Mouse (Mus musculus) small intestine, adult 2 months (tissue): Measurements from ENCODE around the gene Pex11a. TPM values are rescaled to one million over a fixed set of nuclear protein-coding genes. Genes with fewer than 3 reads are reported as not detected.

Experiments
- H3K27ac ChIP-seq: fragments of 200-500 bp; 2 replicates; pipeline ENCODE4 v1.5.1; 2012; ENCODE audit warnings: low read depth, low read length, control low read depth, inconsistent platforms; ENCODE audit not compliant: insufficient read depth
- H3K27me3 ChIP-seq: fragments of 200-500 bp; 2 replicates; pipeline ENCODE4 v1.6.1; 2012; ENCODE audit warnings: mild to moderate bottlenecking, moderate library complexity, low read length, inconsistent platforms; ENCODE audit not compliant: control insufficient read depth, insufficient read depth
- H3K36me3 ChIP-seq: fragments of 200-500 bp; 2 replicates; pipeline ENCODE4 v1.6.1; 2012; ENCODE audit warnings: mild to moderate bottlenecking, low read length, control low read depth, inconsistent platforms; ENCODE audit not compliant: control insufficient read depth, insufficient read depth
- H3K4me1 ChIP-seq: fragments of 200-500 bp; 2 replicates; pipeline ENCODE4 v1.6.1; 2012; ENCODE audit warnings: low read length, inconsistent platforms, mixed read lengths; ENCODE audit not compliant: control insufficient read depth, insufficient read depth, insufficient read length
- H3K4me3 ChIP-seq: fragments of 200-500 bp; 2 replicates; pipeline ENCODE4 v1.5.1; 2012; ENCODE audit warnings: low read depth, mild to moderate bottlenecking, control low read depth, inconsistent platforms, low read length, moderate library complexity
- CTCF ChIP-seq: fragments of 200-500 bp; IDR thresholded peaks from 2 replicates; pipeline ENCODE4 v1.5.1; 2012; ENCODE audit warnings: low read depth, mild to moderate bottlenecking, control low read depth, inconsistent platforms, low read length, moderate library complexity, mixed read lengths; ENCODE audit not compliant: insufficient replicate concordance, insufficient read length; ENCODE audit errors: extremely low read depth
- POLR2A ChIP-seq: fragments of 200-500 bp; IDR thresholded peaks from 2 replicates; pipeline ENCODE4 v1.6.1; 2012; ENCODE audit warnings: low read depth, mild to moderate bottlenecking, control low read depth, inconsistent platforms, low read length, moderate library complexity
- WGBS: fragments of 180-500 bp; shearing (Covaris S2); methylation state at CpG from one replicate; pipeline ENCODE4 v1.1.7; 2018; 5-methylcytosine and 5-hydroxymethylcytosine counted together
- polyA plus RNA-seq: library from polyadenylated mRNA; depleted of rRNA; stranded (reverse); fragments of >200 nt; gene quantifications from 2 replicates; pipeline ENCODE4 v1.2.3, GENCODE M21; 2012

Pex11a gene
- polyA plus RNA-seq, 1 experiment = 17.9 TPM

GRCm38 (mm10) chr7:79771561-79772512 lies 28.9 kb upstream of the Pex11a start:
- Histone ChIP-seq H3K36me3 (no peaks in the 10 kb centered on the region), H3K27me3 (no peaks in the 10 kb centered on the region), H3K4me1 (no peaks in the 10 kb centered on the region), H3K27ac (no peak overlapping the region), H3K4me3 (no peak overlapping the region)
- WGBS = 70% methylated on average over 15 of the region's 15 CpGs
- TF ChIP-seq POLR2A (no peak), CTCF (no peak)

- Histone ChIP-seq H3K27me3 (no peaks in the 10 kb centered on the region), H3K4me1 (no peaks in the 10 kb centered on the region), H3K4me3 (no peak overlapping the region), H3K27ac (no peak overlapping the region), H3K36me3 (no peaks in the 10 kb centered on the region)
- TF ChIP-seq POLR2A (no peak), CTCF (no peak)
- WGBS = 87% methylated on average over 3 of the region's 3 CpGs
Measured at GRCm38 (mm10) chr7:79769664-79770063, 26.7 kb upstream of the Pex11a start.

GRCm38 (mm10) chr7:79765991-79766390 lies 23.1 kb upstream of the Pex11a start:
- no peaks in the 10 kb centered on the region for H3K36me3 ChIP-seq
- no peak overlapping the region for H3K27ac ChIP-seq
- WGBS = 54% methylated on average over 1 of the region's 1 CpGs
- no peaks in the 10 kb centered on the region for H3K27me3 ChIP-seq
- H3K4me3 ChIP-seq = no peak overlapping the region
- no peak for TF ChIP-seq CTCF
- no peak for TF ChIP-seq POLR2A
- H3K4me1 ChIP-seq = no peaks in the 10 kb centered on the region

- H3K27ac ChIP-seq = no peak overlapping the region
- no peak overlapping the region for H3K4me3 ChIP-seq
- no peak for TF ChIP-seq CTCF
- TF ChIP-seq POLR2A = no peak
- H3K4me1 ChIP-seq = no peaks in the 10 kb centered on the region
- H3K36me3 ChIP-seq = no peaks in the 10 kb centered on the region
- H3K27me3 ChIP-seq = no peaks in the 10 kb centered on the region
- 62% methylated on average over 8 of the region's 8 CpGs for WGBS
Measured at GRCm38 (mm10) chr7:79762106-79762505, 19.2 kb upstream of the Pex11a start.

- no peaks in the 10 kb centered on the region for H3K36me3 ChIP-seq
- TF ChIP-seq POLR2A = no peak
- TF ChIP-seq CTCF = no peak
- WGBS = 72% methylated on average over 5 of the region's 5 CpGs
Measured at GRCm38 (mm10) chr7:79761124-79761876, 18.4 kb upstream of the Pex11a start.

GRCm38 (mm10) chr7:79759766-79760165 lies 16.8 kb upstream of the Pex11a start:
- no peak overlapping the region for H3K4me3 ChIP-seq
- TF ChIP-seq POLR2A = no peak
- TF ChIP-seq CTCF = no peak

More at GRCm38 (mm10) chr7:79761124-79761876, 18.4 kb upstream of the Pex11a start:
- H3K4me3 ChIP-seq = no peak overlapping the region
- no peaks in the 10 kb centered on the region for H3K27me3 ChIP-seq
- no peak overlapping the region for H3K27ac ChIP-seq
- H3K4me1 ChIP-seq = no peaks in the 10 kb centered on the region

GRCm38 (mm10) chr7:79758176-79758575 lies 15.2 kb upstream of the Pex11a start:
- Histone ChIP-seq H3K4me3 (no peak overlapping the region), H3K36me3 (no peaks in the 10 kb centered on the region), H3K27ac (no peak overlapping the region), H3K27me3 (no peaks in the 10 kb centered on the region), H3K4me1 (no peaks in the 10 kb centered on the region)
- whole genome bisulfite sequencing = 55% methylated on average over 6 of the region's 6 CpGs
- no peak for TF ChIP-seq CTCF
- TF ChIP-seq POLR2A = no peak

More at GRCm38 (mm10) chr7:79759766-79760165, 16.8 kb upstream of the Pex11a start:
- Histone ChIP-seq H3K27ac (no peak overlapping the region), H3K36me3 (no peaks in the 10 kb centered on the region), H3K4me1 (no peaks in the 10 kb centered on the region), H3K27me3 (no peaks in the 10 kb centered on the region)
